Mouse (Mus musculus): Measurements from ENCODE around the gene Pabpc4. TPM values are rescaled to one million over a fixed set of nuclear protein-coding genes. Genes with fewer than 3 reads are reported as not detected.
"Not testable (repeated sequence)": the region's sequence is repeated elsewhere in the genome, so short reads cannot be mapped to it uniquely, and the experiment has no call there.

Pabpc4 gene
- polyA plus RNA-seq, 1 experiment from 2014 or later, result 60.4 TPM

DNA sequence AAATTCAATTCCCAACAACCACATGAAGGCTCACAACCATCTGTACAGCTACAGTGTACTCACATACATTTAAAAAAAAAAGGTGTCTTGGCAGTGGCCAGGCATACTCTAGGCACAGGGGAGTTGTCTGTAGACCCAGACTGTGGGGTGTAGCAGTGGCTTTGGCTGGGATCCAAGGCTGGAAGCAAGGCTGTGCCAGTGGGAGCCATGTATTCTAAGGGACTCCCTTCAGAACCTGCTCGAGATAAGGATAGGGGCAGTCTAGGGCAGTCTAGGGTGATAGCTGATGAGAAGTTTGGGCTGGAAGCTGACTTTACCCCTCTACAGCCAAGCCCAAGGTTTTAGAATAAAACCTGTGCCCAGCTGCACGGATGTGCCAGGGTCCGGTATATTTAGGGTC is 63.9 kb downstream of the Pabpc4 start:
- no peak overlapping the region for H3K4me3 ChIP-seq (ENCODE audit: low read depth, low read length)
- ATAC-seq (ENCODE audit: low read depth) (no peak; the same call in 1 of the 2 replicates), DNase-seq (ENCODE audit: low spot score) (no peak)
- H3K4me2 ChIP-seq (ENCODE audit: low read depth, low read length), result no peak overlapping the region
- no peaks in the 10 kb centered on the region for H3K4me1 ChIP-seq (ENCODE audit: control insufficient read depth, insufficient read depth, low read length)
- H3K9ac ChIP-seq (ENCODE audit: low read depth, low read length), result no peak overlapping the region
- no peaks in the 10 kb centered on the region for H3K36me3 ChIP-seq (ENCODE audit: control insufficient read depth, insufficient read depth, low read length)
- 67% methylated on average over 3 of the region's 3 CpGs for WGBS
- peaks cover 9% of the 10 kb centered on the region for H3K27me3 ChIP-seq (replicated peaks; ENCODE audit: control insufficient read depth, insufficient read depth, low read length)
- H3K27ac ChIP-seq (replicated peaks; ENCODE audit: low read depth, low read length), result no peak overlapping the region
- no peaks in the 10 kb centered on the region for H3K9me3 ChIP-seq (ENCODE audit: control insufficient read depth, low read length)

DNA sequence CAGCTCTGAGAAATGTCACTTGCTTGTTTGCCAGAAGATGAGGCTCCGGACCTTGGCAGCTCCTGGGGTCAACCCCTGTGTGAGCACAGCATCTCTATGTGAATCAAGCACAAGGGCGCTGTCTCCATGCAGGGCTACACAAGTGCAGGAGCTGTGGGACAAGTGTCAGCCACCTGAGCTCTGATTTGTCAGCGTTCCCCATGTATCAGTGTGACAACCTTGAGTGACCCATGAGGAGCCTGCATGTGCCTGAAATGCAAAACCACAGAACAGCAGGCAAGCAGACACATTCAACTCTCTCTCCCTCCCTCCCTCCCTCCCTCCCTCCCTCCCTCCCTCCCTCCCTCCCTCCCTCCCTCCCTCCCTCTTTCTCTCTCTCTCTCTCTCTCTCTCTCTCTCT is 65.5 kb downstream of the Pabpc4 start:
- DNase-seq (ENCODE audit: low spot score), result no peak
- Histone ChIP-seq H3K4me3 (ENCODE audit: low read depth, low read length) (no peak overlapping the region), H3K9me3 (ENCODE audit: control insufficient read depth, low read length) (no peaks in the 10 kb centered on the region), H3K4me2 (ENCODE audit: low read depth, low read length) (no peak overlapping the region), H3K27ac (replicated peaks; ENCODE audit: low read depth, low read length) (no peak overlapping the region), H3K4me1 (ENCODE audit: control insufficient read depth, insufficient read depth, low read length) (no peaks in the 10 kb centered on the region), H3K9ac (ENCODE audit: low read depth, low read length) (no peak overlapping the region), H3K27me3 (replicated peaks; ENCODE audit: control insufficient read depth, insufficient read depth, low read length) (peaks cover 5% of the 10 kb centered on the region), H3K36me3 (ENCODE audit: control insufficient read depth, insufficient read depth, low read length) (no peaks in the 10 kb centered on the region)
- no peak for ATAC-seq (ENCODE audit: low read depth)
- WGBS, result 68% methylated on average over 3 of the region's 3 CpGs

- WGBS, result 70% methylated on average over 6 of the region's 6 CpGs
- Histone ChIP-seq H3K9ac (ENCODE audit: low read depth, low read length) (no peak overlapping the region), H3K27me3 (replicated peaks; ENCODE audit: control insufficient read depth, insufficient read depth, low read length) (no peaks in the 10 kb centered on the region), H3K36me3 (ENCODE audit: control insufficient read depth, insufficient read depth, low read length) (no peaks in the 10 kb centered on the region), H3K4me1 (ENCODE audit: control insufficient read depth, insufficient read depth, low read length) (no peaks in the 10 kb centered on the region), H3K27ac (replicated peaks; ENCODE audit: low read depth, low read length) (no peak overlapping the region), H3K4me2 (ENCODE audit: low read depth, low read length) (no peak overlapping the region), H3K9me3 (ENCODE audit: control insufficient read depth, low read length) (no peaks in the 10 kb centered on the region), H3K4me3 (ENCODE audit: low read depth, low read length) (no peak overlapping the region)
- DNase-seq (ENCODE audit: low spot score) (no peak), ATAC-seq (ENCODE audit: low read depth) (no peak)
Observed at GRCm38 (mm10) chr4:123328946-123329345, 66.8 kb downstream of the Pabpc4 start.

DNA sequence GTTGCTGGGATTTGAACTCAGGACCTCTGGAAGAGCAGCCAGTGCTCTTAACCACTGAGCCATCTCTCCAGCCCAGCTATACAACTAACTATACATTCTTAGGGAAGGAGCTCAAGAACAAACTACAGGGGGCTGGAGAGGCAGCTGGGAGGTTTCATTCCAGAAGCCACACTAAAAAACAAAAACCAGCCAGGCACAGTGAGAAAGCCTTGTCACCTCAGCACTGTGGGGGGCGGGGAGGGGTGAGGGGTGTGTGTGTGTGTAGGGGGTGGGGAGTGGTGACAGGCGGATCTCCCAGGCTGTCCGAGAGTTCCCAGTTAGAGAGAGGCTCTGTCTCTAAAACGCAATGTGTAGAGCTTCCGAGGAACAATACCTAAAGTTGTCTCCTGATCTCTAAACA is 69.2 kb downstream of the Pabpc4 start:
- Histone ChIP-seq H3K4me2 (ENCODE audit: low read depth, low read length) (no peak overlapping the region), H3K4me1 (ENCODE audit: control insufficient read depth, insufficient read depth, low read length) (no peaks in the 10 kb centered on the region), H3K27me3 (replicated peaks; ENCODE audit: control insufficient read depth, insufficient read depth, low read length) (no peaks in the 10 kb centered on the region), H3K9ac (ENCODE audit: low read depth, low read length) (no peak overlapping the region), H3K36me3 (ENCODE audit: control insufficient read depth, insufficient read depth, low read length) (no peaks in the 10 kb centered on the region), H3K9me3 (ENCODE audit: control insufficient read depth, low read length) (no peaks in the 10 kb centered on the region), H3K27ac (replicated peaks; ENCODE audit: low read depth, low read length) (no peak overlapping the region), H3K4me3 (ENCODE audit: low read depth, low read length) (no peak overlapping the region)
- no peak for ATAC-seq (ENCODE audit: low read depth)
- no peak for DNase-seq (ENCODE audit: low spot score)
- 68% methylated on average over 5 of the region's 5 CpGs for WGBS

DNA sequence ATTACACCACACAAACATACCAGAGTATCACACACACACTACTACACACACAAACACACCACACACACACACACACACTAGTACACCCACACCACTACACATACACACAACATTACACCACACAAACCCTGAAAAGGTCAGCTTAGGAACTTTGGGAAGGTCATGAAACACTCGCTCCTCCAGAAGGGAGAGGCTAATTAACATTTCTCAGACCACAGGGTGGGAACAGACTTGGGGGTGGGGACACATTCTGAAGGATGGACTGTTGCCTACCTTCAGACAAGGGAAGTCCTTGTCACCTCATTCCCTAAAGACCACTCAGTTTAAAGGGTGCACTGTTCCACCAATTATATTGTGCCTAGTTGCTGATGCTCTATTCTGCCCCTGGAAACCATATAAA is 69.8 kb downstream of the Pabpc4 start:
- 47% methylated on average over 1 of the region's 1 CpGs for WGBS
- H3K27me3 ChIP-seq (replicated peaks; ENCODE audit: control insufficient read depth, insufficient read depth, low read length); H3K4me1 ChIP-seq (ENCODE audit: control insufficient read depth, insufficient read depth, low read length); H3K36me3 ChIP-seq (ENCODE audit: control insufficient read depth, insufficient read depth, low read length); H3K9ac ChIP-seq (ENCODE audit: low read depth, low read length); DNase-seq (ENCODE audit: low spot score); H3K4me3 ChIP-seq (ENCODE audit: low read depth, low read length); H3K4me2 ChIP-seq (ENCODE audit: low read depth, low read length); ATAC-seq (ENCODE audit: low read depth); H3K27ac ChIP-seq (replicated peaks; ENCODE audit: low read depth, low read length); H3K9me3 ChIP-seq (ENCODE audit: control insufficient read depth, low read length): not testable (repeated sequence)

DNA sequence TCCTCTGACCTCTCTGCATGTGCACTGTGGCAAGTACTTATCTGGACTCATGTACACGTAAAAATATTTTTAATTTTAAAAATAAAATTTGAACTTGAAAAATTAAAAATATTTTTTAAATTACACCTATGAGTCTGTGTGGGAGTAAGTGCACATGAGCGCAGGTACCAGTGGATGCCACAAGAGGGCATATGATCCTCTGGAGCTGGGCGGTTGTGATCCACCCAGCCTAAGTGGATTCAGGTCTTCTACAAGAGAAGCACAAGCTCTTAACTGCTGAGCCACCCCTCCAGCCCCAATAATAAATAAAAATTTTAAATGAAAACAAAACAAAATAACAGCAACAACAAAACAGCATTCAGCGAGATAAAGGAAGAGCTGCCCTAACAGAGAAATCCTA is 71.0 kb downstream of the Pabpc4 start:
- no peaks in the 10 kb centered on the region for H3K27me3 ChIP-seq (replicated peaks; ENCODE audit: control insufficient read depth, insufficient read depth, low read length)
- ATAC-seq (ENCODE audit: low read depth), result no peak
- H3K27ac ChIP-seq (replicated peaks; ENCODE audit: low read depth, low read length), result no peak overlapping the region
- no peak overlapping the region for H3K9ac ChIP-seq (ENCODE audit: low read depth, low read length)
- no peaks in the 10 kb centered on the region for H3K9me3 ChIP-seq (ENCODE audit: control insufficient read depth, low read length)
- 97% methylated on average over 4 of the region's 4 CpGs for WGBS
- H3K4me2 ChIP-seq (ENCODE audit: low read depth, low read length), result no peak overlapping the region
- no peak for DNase-seq (ENCODE audit: low spot score)
- H3K36me3 ChIP-seq (ENCODE audit: control insufficient read depth, insufficient read depth, low read length), result no peaks in the 10 kb centered on the region
- no peaks in the 10 kb centered on the region for H3K4me1 ChIP-seq (ENCODE audit: control insufficient read depth, insufficient read depth, low read length)
- no peak overlapping the region for H3K4me3 ChIP-seq (ENCODE audit: low read depth, low read length)

DNA sequence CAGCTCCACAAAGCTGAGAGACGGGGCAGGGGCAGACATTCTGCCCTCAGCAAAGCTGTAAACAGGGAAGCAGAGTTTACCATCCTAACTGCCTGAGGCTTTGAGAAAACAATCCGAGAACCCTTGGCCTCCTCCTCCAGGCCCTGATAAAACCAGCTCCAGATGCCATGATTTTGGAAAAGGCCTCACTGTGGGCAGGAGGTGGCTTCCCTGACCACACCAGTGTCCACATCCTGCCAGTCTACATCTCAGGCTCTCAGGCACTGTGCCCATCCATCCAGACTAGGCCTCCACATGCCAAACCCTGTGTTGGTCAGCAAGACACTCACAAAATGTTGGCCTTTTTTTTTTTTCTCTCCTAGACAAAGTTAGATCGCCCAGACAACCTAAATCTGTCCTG is 72.0 kb downstream of the Pabpc4 start:
- Histone ChIP-seq H3K4me2 (ENCODE audit: low read depth, low read length) (no peak overlapping the region), H3K4me1 (ENCODE audit: control insufficient read depth, insufficient read depth, low read length) (no peaks in the 10 kb centered on the region), H3K27ac (replicated peaks; ENCODE audit: low read depth, low read length) (no peak overlapping the region), H3K36me3 (ENCODE audit: control insufficient read depth, insufficient read depth, low read length) (no peaks in the 10 kb centered on the region), H3K9ac (ENCODE audit: low read depth, low read length) (no peak overlapping the region), H3K4me3 (ENCODE audit: low read depth, low read length) (no peak overlapping the region), H3K27me3 (replicated peaks; ENCODE audit: control insufficient read depth, insufficient read depth, low read length) (no peaks in the 10 kb centered on the region), H3K9me3 (ENCODE audit: control insufficient read depth, low read length) (no peaks in the 10 kb centered on the region)
- ATAC-seq (ENCODE audit: low read depth) (no peak), DNase-seq (ENCODE audit: low spot score) (peak; percentile 16)
- WGBS, result 56% methylated on average over 3 of the region's 3 CpGs

GRCm38 (mm10) chr4:123335244-123335643 is 73.1 kb downstream of the Pabpc4 start:
- not testable (repeated sequence) for H3K27ac ChIP-seq (replicated peaks; ENCODE audit: low read depth, low read length); H3K9me3 ChIP-seq (ENCODE audit: control insufficient read depth, low read length); H3K36me3 ChIP-seq (ENCODE audit: control insufficient read depth, insufficient read depth, low read length); H3K4me2 ChIP-seq (ENCODE audit: low read depth, low read length); H3K27me3 ChIP-seq (replicated peaks; ENCODE audit: control insufficient read depth, insufficient read depth, low read length); H3K4me3 ChIP-seq (ENCODE audit: low read depth, low read length); H3K4me1 ChIP-seq (ENCODE audit: control insufficient read depth, insufficient read depth, low read length); H3K9ac ChIP-seq (ENCODE audit: low read depth, low read length); DNase-seq (ENCODE audit: low spot score)
- 63% methylated on average over 10 of the region's 10 CpGs for WGBS
- 0 out of 2 replicates have a peak, but pooled peaks have one; percentile 44 for ATAC-seq (ENCODE audit: low read depth)

DNA sequence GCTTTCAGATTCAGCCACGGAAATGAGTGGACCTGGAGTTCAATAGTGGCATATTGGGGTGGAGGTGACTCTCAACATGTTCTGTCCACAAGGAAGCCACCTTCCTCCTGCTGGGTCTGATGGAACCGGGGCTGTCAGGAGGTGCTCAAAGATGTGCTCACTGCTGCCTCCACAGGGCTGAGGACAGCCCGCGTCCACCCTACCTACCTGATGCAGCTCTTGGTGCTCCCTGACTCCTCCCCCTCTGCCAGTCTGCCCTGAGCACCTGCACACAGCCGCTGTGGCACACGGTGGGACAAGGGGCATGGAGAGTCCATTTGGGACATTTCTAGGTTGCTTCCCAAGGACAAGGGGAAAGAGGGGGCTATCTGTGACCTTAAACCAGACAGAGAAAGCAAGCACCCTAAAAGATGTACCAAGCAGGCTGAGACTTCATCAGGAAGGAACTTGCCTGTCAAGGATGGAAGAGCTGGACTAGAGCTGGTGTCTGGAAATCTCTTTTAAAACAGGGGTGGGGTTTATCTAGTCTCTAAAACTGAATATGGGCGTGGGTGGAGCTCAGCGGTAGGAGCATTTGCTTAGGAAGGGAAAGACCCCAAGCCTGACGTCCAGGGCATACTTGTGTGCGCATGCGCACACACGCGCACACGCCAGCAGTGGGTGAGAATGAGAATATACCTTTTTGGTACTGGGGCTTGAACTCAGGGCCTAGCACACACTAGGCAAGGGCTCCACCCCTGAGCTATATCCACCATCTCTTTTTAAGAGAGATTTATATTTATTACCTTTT is 73.8 kb downstream of the Pabpc4 start:
- no peak for ATAC-seq (ENCODE audit: low read depth)
- no peak for DNase-seq (ENCODE audit: low spot score)
- 70% methylated on average over 13 of the region's 14 CpGs for WGBS
- H3K4me2 ChIP-seq (ENCODE audit: low read depth, low read length), result no peak overlapping the region
- no peak overlapping the region for H3K9ac ChIP-seq (ENCODE audit: low read depth, low read length)
- no peaks in the 10 kb centered on the region for H3K4me1 ChIP-seq (ENCODE audit: control insufficient read depth, insufficient read depth, low read length)
- no peaks in the 10 kb centered on the region for H3K9me3 ChIP-seq (ENCODE audit: control insufficient read depth, low read length)
- H3K27ac ChIP-seq (replicated peaks; ENCODE audit: low read depth, low read length), result no peak overlapping the region
- H3K36me3 ChIP-seq (ENCODE audit: control insufficient read depth, insufficient read depth, low read length), result no peaks in the 10 kb centered on the region
- peaks cover 9% of the 10 kb centered on the region for H3K27me3 ChIP-seq (replicated peaks; ENCODE audit: control insufficient read depth, insufficient read depth, low read length)
- H3K4me3 ChIP-seq (ENCODE audit: low read depth, low read length), result no peak overlapping the region
